In the genomic region with DNA sequence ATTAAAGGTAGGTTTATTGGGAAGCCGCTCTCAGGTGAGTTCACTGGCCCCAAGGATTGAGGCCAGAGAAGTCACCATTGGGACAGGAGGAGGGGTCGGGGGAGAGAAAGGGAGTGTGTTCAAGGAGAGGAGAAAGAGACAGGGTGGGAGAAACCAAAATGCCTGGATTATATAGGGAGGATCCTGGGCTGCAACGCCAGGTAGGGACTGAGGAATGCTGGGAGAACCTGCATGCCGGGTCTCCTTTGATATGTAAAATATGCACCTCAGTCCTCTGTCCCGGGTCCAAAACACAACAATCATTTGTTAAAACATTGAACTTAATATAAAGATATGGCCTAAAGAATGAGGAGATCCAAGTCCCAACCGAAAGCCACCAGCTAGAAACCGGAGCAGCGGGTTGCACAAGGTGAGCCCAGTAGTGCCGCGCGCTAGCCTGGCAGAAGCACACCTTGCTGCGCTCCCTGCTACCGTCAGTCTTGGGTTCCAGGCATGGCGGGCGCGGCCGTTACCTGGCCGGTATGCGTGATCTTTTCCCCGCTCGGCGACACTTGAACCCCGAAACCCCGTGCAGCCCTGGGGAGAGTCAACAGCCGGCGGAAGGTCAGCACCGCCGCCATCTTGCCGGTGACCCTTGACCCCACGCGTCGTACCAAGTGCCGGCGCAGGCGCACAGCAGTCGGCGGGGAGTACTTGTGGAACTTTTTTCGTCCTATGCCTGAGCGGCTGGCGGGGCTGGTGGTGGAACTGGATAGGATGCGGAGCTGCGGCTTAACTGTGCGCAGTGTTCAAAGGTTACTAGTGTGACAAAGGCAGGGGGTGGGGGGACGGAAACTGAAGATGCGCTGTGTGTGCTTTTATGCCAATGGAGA, we compare ENCODE assay signal across 8 mouse cellular contexts. TPM values are rescaled to one million over a fixed set of nuclear protein-coding genes. Genes with fewer than 3 reads are reported as not detected.
A peak's percentile ranks its signal among the peaks of the same experiment; 100 is the strongest.
DNase-seq lines count a peak whose midpoint lies in the region; ATAC-seq and TF ChIP-seq lines count a peak whose summit lies in the region.

Gene Mrpl36, plus strand, starts transcription at position 687 of the 872 bp plus-strand sequence.
Gene Ndufs6, minus strand, starts transcription at position 716 of the 872 bp plus-strand sequence.

- 1% methylated on average over 45 of the region's 45 CpGs for WGBS in heart, embryonic 11.5 days (ENCODE audit: insufficient replicate concordance)
- WGBS in kidney, postnatal 0 days = 1% methylated on average over 45 of the region's 45 CpGs
- WGBS in liver, embryonic 11.5 days = 1% methylated on average over 45 of the region's 45 CpGs
- WGBS in stomach, embryonic 14.5 days = 1% methylated on average over 45 of the region's 45 CpGs

- no peaks in the 10 kb centered on the region for H3K9me3 ChIP-seq in heart, embryonic 11.5 days (replicated peaks; ENCODE audit: control insufficient read depth, low read length)
- no peaks in the 10 kb centered on the region for H3K9me3 ChIP-seq in kidney, postnatal 0 days (replicated peaks; ENCODE audit: low read length)
- no peaks in the 10 kb centered on the region for H3K9me3 ChIP-seq in liver, embryonic 11.5 days (ENCODE audit: control insufficient read depth, low read length)
- no peaks in the 10 kb centered on the region for H3K9me3 ChIP-seq in stomach, embryonic 14.5 days (ENCODE audit: control insufficient read depth, low read depth, low read length)

- peak; percentile 92 to 94 for DNase-seq in B cell, adult 2 months
- peak; percentile 97 for DNase-seq in brain, adult 2 months (ENCODE audit: low read depth, low spot score)
- DNase-seq in kidney, postnatal 0 days (ENCODE audit: low spot score) = peak; percentile 97
- peak; percentile 91 for DNase-seq in liver, embryonic 11.5 days (ENCODE audit: low spot score)
- peak; percentile 96 for DNase-seq in naive thymus-derived CD4-positive, alpha-beta T cell, adult 2 months (ENCODE audit: low read depth)

- H3K36me3 ChIP-seq in heart, embryonic 11.5 days (ENCODE audit: control insufficient read depth, insufficient read depth, low read length) = peaks cover 13% of the 10 kb centered on the region
- H3K36me3 ChIP-seq in kidney, postnatal 0 days (ENCODE audit: insufficient read depth, low read length) = peaks cover 15% of the 10 kb centered on the region
- H3K36me3 ChIP-seq in liver, embryonic 11.5 days (ENCODE audit: control insufficient read depth, insufficient read depth, low read length) = peaks cover 11% of the 10 kb centered on the region
- peaks cover 22% of the 10 kb centered on the region for H3K36me3 ChIP-seq in stomach, embryonic 14.5 days (ENCODE audit: control insufficient read depth, insufficient read depth, low read length)

- H3K4me2 ChIP-seq in heart, embryonic 11.5 days = peak within 1 kb of the TSS; percentile 84
- peak within 1 kb of the TSS; percentile 78 for H3K4me2 ChIP-seq in kidney, postnatal 0 days (ENCODE audit: low read length)
- peak within 1 kb of the TSS; percentile 68 for H3K4me2 ChIP-seq in liver, embryonic 11.5 days
- peak within 1 kb of the TSS; percentile 76 for H3K4me2 ChIP-seq in stomach, embryonic 14.5 days (replicated peaks; ENCODE audit: low read depth, low read length)

- peak; percentile 88 for ATAC-seq in erythroblast, adult 5-6 weeks (replicated peaks; ENCODE audit: low FRiP score, poor library complexity, severe bottlenecking)
- ATAC-seq in heart, embryonic 11.5 days (replicated peaks; ENCODE audit: insufficient number of reproducible peaks, low FRiP score, low TSS enrichment) = peak; percentile 87
- ATAC-seq in kidney, postnatal 0 days (replicated peaks; ENCODE audit: low FRiP score, low read depth) = peak; percentile 92
- peak; percentile 87 for ATAC-seq in liver, embryonic 11.5 days (replicated peaks; ENCODE audit: low FRiP score)
- ATAC-seq in stomach, embryonic 14.5 days (ENCODE audit: insufficient number of reproducible peaks, insufficient read depth, low FRiP score, low read depth) = peak; percentile 91

- H3K4me1 ChIP-seq in heart, embryonic 11.5 days (ENCODE audit: control insufficient read depth, insufficient read depth, low read length) = peaks cover 21% of the 10 kb centered on the region
- H3K4me1 ChIP-seq in kidney, postnatal 0 days (replicated peaks; ENCODE audit: insufficient read depth, low read length) = peaks cover 15% of the 10 kb centered on the region
- H3K4me1 ChIP-seq in liver, embryonic 11.5 days (replicated peaks; ENCODE audit: control insufficient read depth, insufficient read depth, low read length) = peaks cover 11% of the 10 kb centered on the region
- H3K4me1 ChIP-seq in stomach, embryonic 14.5 days (ENCODE audit: control insufficient read depth, insufficient read depth, low read length) = peaks cover 14% of the 10 kb centered on the region

- H3K4me3 ChIP-seq in heart, embryonic 11.5 days (ENCODE audit: low read depth, low read length) = peak within 1 kb of the TSS; percentile 93
- H3K4me3 ChIP-seq in kidney, postnatal 0 days (replicated peaks; ENCODE audit: low read depth, low read length) = peak within 1 kb of the TSS; percentile 83
- H3K4me3 ChIP-seq in liver, embryonic 11.5 days (ENCODE audit: low read depth, low read length) = peak within 1 kb of the TSS; percentile 79
- peak within 1 kb of the TSS; percentile 54 for H3K4me3 ChIP-seq in stomach, embryonic 14.5 days (ENCODE audit: low read depth, low read length)

- H3K9ac ChIP-seq in heart, embryonic 11.5 days (ENCODE audit: low read depth, low read length) = peak within 1 kb of the TSS; percentile 93
- peak within 1 kb of the TSS; percentile 77 for H3K9ac ChIP-seq in kidney, postnatal 0 days (ENCODE audit: low read depth, low read length)
- peak within 1 kb of the TSS; percentile 83 for H3K9ac ChIP-seq in liver, embryonic 11.5 days (ENCODE audit: low read depth, low read length)
- H3K9ac ChIP-seq in stomach, embryonic 14.5 days (replicated peaks; ENCODE audit: low read depth, low read length) = peak within 1 kb of the TSS; percentile 45

- H3K27me3 ChIP-seq in heart, embryonic 11.5 days (ENCODE audit: control insufficient read depth, insufficient read depth, low read length) = no peaks in the 10 kb centered on the region
- H3K27me3 ChIP-seq in kidney, postnatal 0 days (ENCODE audit: insufficient read depth, low read length) = no peaks in the 10 kb centered on the region
- H3K27me3 ChIP-seq in liver, embryonic 11.5 days (replicated peaks; ENCODE audit: control insufficient read depth, insufficient read depth, low read length) = no peaks in the 10 kb centered on the region
- H3K27me3 ChIP-seq in stomach, embryonic 14.5 days (ENCODE audit: control insufficient read depth, insufficient read depth, low read length) = no peaks in the 10 kb centered on the region

- TF ChIP-seq CTCF in kidney, postnatal 0 days (IDR thresholded peaks at IDR 0.05; ENCODE audit: low read depth) = no peak

- H3K27ac ChIP-seq in heart, embryonic 11.5 days (ENCODE audit: low read depth, low read length) = peak within 1 kb of the TSS; percentile 75
- peak within 1 kb of the TSS; percentile 82 for H3K27ac ChIP-seq in kidney, postnatal 0 days
- H3K27ac ChIP-seq in liver, embryonic 11.5 days (ENCODE audit: low read depth, low read length) = peak within 1 kb of the TSS; percentile 72
- peak within 1 kb of the TSS; percentile 53; the same call in 1 of the 2 replicates for H3K27ac ChIP-seq in stomach, embryonic 14.5 days (ENCODE audit: low read length)

RNA-seq across cellular contexts. Expression of gene Mrpl36, which starts in this region (rescaled TPM):
- total RNA-seq in erythroblast, adult 5-6 weeks (2015; ENCODE audit: low replicate concordance) = 7.5 and 28.6 TPM in 2 replicates
- 12.5 and 12.9 TPM in 2 replicates for total RNA-seq in erythroblast, adult 5-6 weeks (2017; ENCODE audit: low replicate concordance)
- polyA plus RNA-seq in heart, embryonic 11.5 days (2014; fragmentation: Nextera tagmentation; extraction: Ambion mirVana) = 155 and 170 TPM in 2 replicates
- 146 and 153 TPM in 2 replicates for polyA plus RNA-seq in kidney, postnatal 0 days (2015; fragmentation: Nextera tagmentation; extraction: Ambion mirVana)
- polyA plus RNA-seq in liver, embryonic 11.5 days (2014; fragmentation: Nextera tagmentation; extraction: Ambion mirVana) = 207 and 211 TPM in 2 replicates
- polyA plus RNA-seq in stomach, embryonic 14.5 days (2014; fragmentation: Nextera tagmentation; extraction: Ambion mirVana) = 122 and 137 TPM in 2 replicates

RNA-seq across cellular contexts. Expression of gene Ndufs6, which starts in this region (rescaled TPM):
- 40.3 and 51.6 TPM in 2 replicates for total RNA-seq in erythroblast, adult 5-6 weeks (2015; ENCODE audit: low replicate concordance)
- 20.6 and 47.0 TPM in 2 replicates for total RNA-seq in erythroblast, adult 5-6 weeks (2017; ENCODE audit: low replicate concordance)
- polyA plus RNA-seq in heart, embryonic 11.5 days (2014; fragmentation: Nextera tagmentation; extraction: Ambion mirVana) = 545 and 546 TPM in 2 replicates
- polyA plus RNA-seq in kidney, postnatal 0 days (2015; fragmentation: Nextera tagmentation; extraction: Ambion mirVana) = 514 and 552 TPM in 2 replicates
- polyA plus RNA-seq in liver, embryonic 11.5 days (2014; fragmentation: Nextera tagmentation; extraction: Ambion mirVana) = 358 and 377 TPM in 2 replicates
- 348 and 364 TPM in 2 replicates for polyA plus RNA-seq in stomach, embryonic 14.5 days (2014; fragmentation: Nextera tagmentation; extraction: Ambion mirVana)

Comparison
In these comparisons a context has a peak if more than half of its experiments do, and no peak if none do; other contexts are left out.
1. Peak in every context shown above with its lines: DNase-seq, ATAC-seq, H3K4me3 ChIP-seq and H3K27ac ChIP-seq.